Mouse (Mus musculus) heart, embryonic 12.5 days (tissue): ENCODE data around the gene Ugt1a10. TPM values are rescaled to one million over a fixed set of nuclear protein-coding genes. Genes with fewer than 3 reads are reported as not detected.

Source experiments
- ATAC-seq: fragments of 200-750 bp; cut with Nextera tagmentation; 2 replicates; pipeline ENCODE4 v1.8.0; 2017; ENCODE audit warnings: moderate TSS enrichment, moderate library complexity; ENCODE audit not compliant: insufficient number of reproducible peaks, low FRiP score
- H3K27ac ChIP-seq: fragments of 300-500 bp; sonication (generic); 2 replicates; pipeline ENCODE4 v1.5.1; 2016; ENCODE audit warnings: mild to moderate bottlenecking, moderate library complexity; ENCODE audit not compliant: poor library complexity, severe bottlenecking
- H3K27me3 ChIP-seq: fragments of 300-500 bp; sonication (generic); replicated peaks from 2 replicates; pipeline ENCODE4 v1.6.1; 2016; ENCODE audit warnings: mild to moderate bottlenecking, moderate library complexity
- H3K36me3 ChIP-seq: fragments of 300-500 bp; sonication (generic); 2 replicates; pipeline ENCODE4 v1.6.1; 2016; ENCODE audit warnings: mild to moderate bottlenecking, moderate library complexity
- H3K4me1 ChIP-seq: fragments of 300-500 bp; sonication (generic); replicated peaks from 2 replicates; pipeline ENCODE4 v1.6.1; 2016; ENCODE audit warnings: mild to moderate bottlenecking
- H3K4me2 ChIP-seq: fragments of 300-500 bp; sonication (generic); 2 replicates; pipeline ENCODE4 v1.6.1; 2016; ENCODE audit warnings: mild to moderate bottlenecking, moderate library complexity
- H3K4me3 ChIP-seq: fragments of 300-500 bp; sonication (generic); 2 replicates; pipeline ENCODE4 v1.5.1; 2016; ENCODE audit warnings: mild to moderate bottlenecking
- H3K9ac ChIP-seq: fragments of 300-500 bp; sonication (generic); 2 replicates; pipeline ENCODE4 v1.6.1; 2016; ENCODE audit warnings: mild to moderate bottlenecking, moderate library complexity
- H3K9me3 ChIP-seq: fragments of 300-500 bp; sonication (generic); replicated peaks from 2 replicates; pipeline ENCODE4 v1.6.1; 2016; ENCODE audit warnings: mild to moderate bottlenecking, moderate library complexity
- WGBS: fragments of 180-500 bp; shearing (Covaris S2); methylation state at CpG from one replicate; pipeline ENCODE4 v1.1.7; 2016; 5-methylcytosine and 5-hydroxymethylcytosine counted together
- microRNA-seq: library from miRNA; unstranded; fragments of <30 nt; microRNA quantifications from one replicate; pipeline ENCODE4, GENCODE M21; 2017
- polyA plus RNA-seq: library from polyadenylated mRNA; unstranded; fragments of >200 nt; fragmentation: Nextera tagmentation; extraction: Ambion mirVana; gene quantifications from 2 replicates; pipeline ENCODE4 v1.2.1, GENCODE M21; 2016

Ugt1a10 gene
- polyA plus RNA-seq, 1 experiment from 2014 or later, result not detected

GRCm38 (mm10) chr1:88266123-88266522 lies 210.9 kb downstream of the Ugt1a10 start:
- Histone ChIP-seq H3K9ac (no peak overlapping the region), H3K9me3 (no peaks in the 10 kb centered on the region), H3K27me3 (no peaks in the 10 kb centered on the region), H3K27ac (no peak overlapping the region), H3K4me1 (peaks cover 24% of the 10 kb centered on the region), H3K4me2 (no peak overlapping the region), H3K4me3 (no peak overlapping the region), H3K36me3 (peaks cover 91% of the 10 kb centered on the region)
- no peak for ATAC-seq
- 86% methylated on average over 13 of the region's 13 CpGs for WGBS

- Histone ChIP-seq H3K27ac (no peak overlapping the region), H3K4me3 (no peak overlapping the region), H3K4me2 (no peak overlapping the region), H3K9me3 (no peaks in the 10 kb centered on the region), H3K27me3 (no peaks in the 10 kb centered on the region), H3K4me1 (peaks cover 17% of the 10 kb centered on the region), H3K36me3 (peaks cover 91% of the 10 kb centered on the region), H3K9ac (no peak overlapping the region)
- WGBS, result 91% methylated on average over 6 of the region's 6 CpGs
- no peak for ATAC-seq
These were observed 212.3 kb downstream of the Ugt1a10 start for GRCm38 (mm10) chr1:88267489-88267888.

- no peak overlapping the region for H3K4me3 ChIP-seq
These were observed 212.9 kb downstream of the Ugt1a10 start for GRCm38 (mm10) chr1:88268070-88268469.

More at GRCm38 (mm10) chr1:88268070-88268469, 212.9 kb downstream of the Ugt1a10 start:
- Histone ChIP-seq H3K4me2 (no peak overlapping the region), H3K27ac (no peak overlapping the region), H3K9ac (no peak overlapping the region), H3K4me1 (peaks cover 11% of the 10 kb centered on the region; the same call in 1 of the 2 replicates), H3K27me3 (no peaks in the 10 kb centered on the region), H3K36me3 (peaks cover 91% of the 10 kb centered on the region), H3K9me3 (no peaks in the 10 kb centered on the region)
- WGBS, result 85% methylated on average over 6 of the region's 6 CpGs
- no peak for ATAC-seq

Small RNA genes lying within 50 kb of the gene (microRNA-seq; reads per million reads assigned to microRNA genes)
- gene Gm25198, result not detected

Other genes with a start within 250 kb of the Ugt1a10 start
- 24.1 TPM in 2 replicates for gene Dgkd, start 202.1 kb upstream of the Ugt1a10 start, polyA plus RNA-seq
- 32.7 and 35.4 TPM in 2 replicates for gene Usp40, start 46.8 kb upstream of the Ugt1a10 start, polyA plus RNA-seq
- gene Ugt1a9, start 15.4 kb downstream of the Ugt1a10 start, polyA plus RNA-seq, result not detected in 2 replicates
- not detected in 2 replicates for gene Ugt1a8, start 32.4 kb downstream of the Ugt1a10 start, polyA plus RNA-seq
- 0.58 and 0.78 TPM in 2 replicates for gene Ugt1a7c, start 39.7 kb downstream of the Ugt1a10 start, polyA plus RNA-seq
- gene Ugt1a6b, start 47.9 kb downstream of the Ugt1a10 start, polyA plus RNA-seq, result not detected in 2 replicates
- gene Ugt1a6a, start 79.4 kb downstream of the Ugt1a10 start, polyA plus RNA-seq, result not detected in 2 replicates
- not detected in 2 replicates for gene Ugt1a5, start 110.6 kb downstream of the Ugt1a10 start, polyA plus RNA-seq
- not detected in 2 replicates for gene Ugt1a2, start 145.2 kb downstream of the Ugt1a10 start, polyA plus RNA-seq
- gene Dnajb3, start 150.4 kb downstream of the Ugt1a10 start, polyA plus RNA-seq, result 7.6 and 8.4 TPM in 2 replicates
- gene Ugt1a1, start 156.6 kb downstream of the Ugt1a10 start, polyA plus RNA-seq, result 0.22 TPM in 1 of 2 replicates, not detected in the other
- 0.56 and 0.83 TPM in 2 replicates for gene Mroh2a, start 171.6 kb downstream of the Ugt1a10 start, polyA plus RNA-seq
- gene Hjurp, start 222.2 kb downstream of the Ugt1a10 start, polyA plus RNA-seq, result 141 TPM in 2 replicates
- 0.05 TPM in 1 of 2 replicates, not detected in the other for gene Trpm8, start 222.3 kb downstream of the Ugt1a10 start, polyA plus RNA-seq